Mouse (Mus musculus) embryonic facial prominence, embryonic 10.5 days (tissue): ENCODE data around the gene Rgs9. TPM values are rescaled to one million over a fixed set of nuclear protein-coding genes. Genes with fewer than 3 reads are reported as not detected.
"Not testable (repeated sequence)": the region's sequence is repeated elsewhere in the genome, so short reads cannot be mapped to it uniquely, and the experiment has no call there.

Experiments used
- DNase-seq: peaks from one replicate; pipeline ENCODE4 v3.0.0-alpha.2; 2017; ENCODE audit warnings: low spot score
- H3K27ac ChIP-seq: fragments of 300-500 bp; sonication (generic); replicated peaks from 2 replicates; pipeline ENCODE4 v1.5.1; 2016; ENCODE audit warnings: mild to moderate bottlenecking
- H3K27me3 ChIP-seq: fragments of 300-500 bp; sonication (generic); replicated peaks from 2 replicates; pipeline ENCODE4 v1.6.1; 2016; ENCODE audit warnings: low read depth, mild to moderate bottlenecking; ENCODE audit not compliant: poor library complexity, severe bottlenecking
- H3K36me3 ChIP-seq: fragments of 300-500 bp; sonication (generic); replicated peaks from 2 replicates; pipeline ENCODE4 v1.6.1; 2016; ENCODE audit warnings: mild to moderate bottlenecking, moderate library complexity
- H3K4me1 ChIP-seq: fragments of 300-500 bp; sonication (generic); 2 replicates; pipeline ENCODE4 v1.6.1; 2016
- H3K4me3 ChIP-seq: fragments of 300-500 bp; sonication (generic); 2 replicates; pipeline ENCODE4 v1.5.1; 2016; ENCODE audit warnings: mild to moderate bottlenecking, moderate library complexity
- H3K9me3 ChIP-seq: fragments of 300-500 bp; sonication (generic); 2 replicates; pipeline ENCODE4 v1.6.1; 2016; ENCODE audit warnings: mild to moderate bottlenecking
- WGBS: fragments of 180-500 bp; shearing (Covaris S2); methylation state at CpG from one replicate; pipeline ENCODE4 v1.1.7; 2016; 5-methylcytosine and 5-hydroxymethylcytosine counted together
- polyA plus RNA-seq: library from polyadenylated mRNA; unstranded; fragments of >200 nt; fragmentation: Nextera tagmentation; extraction: Ambion mirVana; gene quantifications from 2 replicates; pipeline ENCODE4 v1.2.1, GENCODE M21; 2016

Gene Rgs9
- polyA plus RNA-seq, 1 experiment from 2014 or later: 1.8 TPM

- H3K36me3 ChIP-seq, DNase-seq, H3K27ac ChIP-seq, H3K4me3 ChIP-seq, H3K9me3 ChIP-seq: not testable (repeated sequence)
- Histone ChIP-seq H3K4me1 (peaks cover 23% of the 10 kb centered on the region), H3K27me3 (peaks cover 14% of the 10 kb centered on the region)
- WGBS: 91% methylated on average over 9 of the region's 9 CpGs
Observed at GRCm38 (mm10) chr11:109289378-109289777, 8.6 kb downstream of the Rgs9 start.

DNA sequence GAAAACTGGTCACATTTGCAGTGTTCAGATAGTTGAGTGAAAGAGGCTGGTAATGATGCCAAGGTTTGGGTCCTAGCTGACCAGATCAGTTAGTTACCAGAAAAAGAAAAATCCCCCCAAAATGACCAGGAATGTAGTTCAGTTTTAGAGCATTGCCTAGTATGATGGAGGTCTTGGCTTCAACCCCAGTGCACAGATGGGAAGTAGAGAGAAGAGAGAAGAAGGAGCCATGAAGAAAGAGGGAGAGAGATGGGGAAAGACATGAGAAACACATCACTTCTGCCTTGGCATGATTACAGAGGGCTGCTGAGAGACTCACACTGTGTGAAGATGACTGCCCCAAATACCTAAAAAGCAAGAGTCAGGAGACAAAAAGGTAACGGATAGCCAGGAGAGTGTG is 13.1 kb downstream of the Rgs9 start:
- Histone ChIP-seq H3K27me3 (no peaks in the 10 kb centered on the region), H3K36me3 (no peaks in the 10 kb centered on the region), H3K9me3 (no peaks in the 10 kb centered on the region), H3K4me1 (peaks cover 10% of the 10 kb centered on the region; the same call in 1 of the 2 replicates), H3K4me3 (no peak overlapping the region), H3K27ac (no peak overlapping the region)
- WGBS: 80% methylated on average over 1 of the region's 1 CpGs
- DNase-seq: no peak

DNA sequence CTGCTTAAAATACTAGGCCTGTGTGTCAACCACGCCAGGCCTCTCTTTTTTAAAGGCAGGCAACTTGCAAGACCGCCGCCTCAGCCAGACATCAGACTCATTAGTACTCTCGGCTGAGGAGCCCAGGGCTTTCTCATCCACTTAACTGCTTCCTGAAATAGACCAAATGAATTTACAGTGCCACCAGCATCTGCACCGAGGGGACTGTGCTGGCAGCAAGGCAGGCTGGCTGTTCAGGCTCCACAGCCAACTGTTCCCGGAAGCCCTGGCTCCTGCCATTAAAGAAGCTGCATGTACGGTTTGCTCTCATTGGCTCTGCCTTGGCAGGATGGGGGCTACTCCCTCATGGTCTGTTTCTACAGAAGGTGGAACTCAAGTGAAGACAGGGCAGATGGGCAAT is 19.7 kb downstream of the Rgs9 start:
- DNase-seq: no peak
- H3K36me3 ChIP-seq: no peaks in the 10 kb centered on the region
- no peaks in the 10 kb centered on the region for H3K4me1 ChIP-seq
- no peak overlapping the region for H3K27ac ChIP-seq
- WGBS: 82% methylated on average over 7 of the region's 7 CpGs
- H3K27me3 ChIP-seq: no peaks in the 10 kb centered on the region
- no peaks in the 10 kb centered on the region for H3K9me3 ChIP-seq
- no peak overlapping the region for H3K4me3 ChIP-seq

GRCm38 (mm10) chr11:109271399-109271798 is 26.5 kb downstream of the Rgs9 start:
- H3K27me3 ChIP-seq: no peaks in the 10 kb centered on the region
- DNase-seq: no peak
- H3K4me3 ChIP-seq: no peak overlapping the region
- peaks cover 16% of the 10 kb centered on the region for H3K4me1 ChIP-seq
- no peak overlapping the region for H3K27ac ChIP-seq
- 90% methylated on average over 9 of the region's 9 CpGs for WGBS
- H3K36me3 ChIP-seq: no peaks in the 10 kb centered on the region
- H3K9me3 ChIP-seq: no peaks in the 10 kb centered on the region

GRCm38 (mm10) chr11:109270366-109270765 is 27.6 kb downstream of the Rgs9 start:
- H3K4me3 ChIP-seq: no peak overlapping the region
- no peaks in the 10 kb centered on the region for H3K27me3 ChIP-seq
- no peaks in the 10 kb centered on the region for H3K9me3 ChIP-seq
- WGBS: 83% methylated on average over 8 of the region's 8 CpGs
- peaks cover 18% of the 10 kb centered on the region for H3K4me1 ChIP-seq
- H3K36me3 ChIP-seq: no peaks in the 10 kb centered on the region
- DNase-seq: no peak
- 0 out of 2 replicates have a peak overlapping the region, but pooled peaks have one; percentile 10 for H3K27ac ChIP-seq

DNA sequence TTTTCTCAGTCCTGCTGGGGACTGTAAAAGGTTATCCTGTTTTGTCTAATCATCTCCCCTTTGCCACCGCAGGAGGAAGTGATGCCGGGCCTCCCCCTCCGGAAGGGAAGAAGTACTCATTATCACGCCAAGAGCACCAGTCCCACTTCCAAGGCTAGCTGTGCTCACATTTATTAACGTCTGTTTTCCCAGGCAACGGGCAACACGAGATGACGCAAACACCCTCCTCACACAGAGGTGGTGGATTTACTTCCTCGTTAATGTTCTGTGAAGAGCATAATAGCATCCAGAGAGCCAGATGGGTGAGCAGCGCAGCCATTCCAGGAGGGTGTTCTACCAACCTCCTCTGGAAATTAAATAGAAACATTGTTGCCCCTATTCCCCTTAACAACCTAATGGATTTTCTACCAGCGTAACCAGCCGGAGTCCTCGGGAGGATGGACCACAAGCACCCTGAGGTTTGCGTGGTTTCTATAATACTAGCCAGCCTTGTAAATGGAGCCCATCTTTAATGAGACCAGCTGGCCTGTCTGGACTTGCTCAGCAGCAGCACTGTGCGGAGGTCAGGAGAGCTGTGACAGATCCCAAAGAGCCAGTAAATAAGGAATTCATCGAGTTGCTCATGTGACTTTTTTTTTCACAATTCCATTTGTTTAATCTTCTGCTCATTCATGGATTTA is 28.1 kb downstream of the Rgs9 start:
- H3K4me1 ChIP-seq: peaks cover 18% of the 10 kb centered on the region
- no peaks in the 10 kb centered on the region for H3K9me3 ChIP-seq
- no peak overlapping the region for H3K4me3 ChIP-seq
- 74% methylated on average over 16 of the region's 16 CpGs for WGBS
- H3K36me3 ChIP-seq: no peaks in the 10 kb centered on the region
- H3K27me3 ChIP-seq: no peaks in the 10 kb centered on the region
- H3K27ac ChIP-seq: no peak overlapping the region; the same call in 1 of the 2 replicates
- DNase-seq: peak; percentile 21

DNA sequence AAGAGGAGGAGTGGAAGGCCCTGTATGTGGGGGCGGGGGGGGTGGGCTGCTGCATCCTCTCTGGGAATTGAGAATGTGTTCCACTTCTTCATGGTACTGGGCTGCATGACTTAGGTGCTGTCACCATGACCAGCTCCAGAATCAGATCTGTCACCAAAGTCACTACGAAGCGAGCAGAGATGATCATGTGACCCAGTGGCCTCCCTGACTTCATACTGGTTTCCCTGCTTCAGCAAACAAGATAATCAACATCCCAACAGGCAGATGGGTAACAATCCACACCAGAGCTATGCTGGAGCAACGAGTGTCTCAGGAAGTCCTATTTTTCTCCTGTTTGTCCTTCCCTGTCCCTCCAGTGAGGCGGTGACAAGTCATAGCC is 28.7 kb downstream of the Rgs9 start:
- no peak overlapping the region; the same call in 1 of the 2 replicates for H3K27ac ChIP-seq
- H3K36me3 ChIP-seq: no peaks in the 10 kb centered on the region
- no peaks in the 10 kb centered on the region for H3K9me3 ChIP-seq
- peaks cover 18% of the 10 kb centered on the region for H3K4me1 ChIP-seq
- DNase-seq: no peak
- no peaks in the 10 kb centered on the region for H3K27me3 ChIP-seq
- WGBS: 81% methylated on average over 5 of the region's 5 CpGs
- no peak overlapping the region for H3K4me3 ChIP-seq

- Histone ChIP-seq H3K4me3 (no peak overlapping the region), H3K9me3 (no peaks in the 10 kb centered on the region), H3K27me3 (no peaks in the 10 kb centered on the region), H3K36me3 (no peaks in the 10 kb centered on the region), H3K4me1 (peaks cover 18% of the 10 kb centered on the region), H3K27ac (no peak overlapping the region)
- no peak for DNase-seq
- 84% methylated on average over 12 of the region's 12 CpGs for WGBS
Observed at GRCm38 (mm10) chr11:109266161-109266910, 31.6 kb downstream of the Rgs9 start.

DNA sequence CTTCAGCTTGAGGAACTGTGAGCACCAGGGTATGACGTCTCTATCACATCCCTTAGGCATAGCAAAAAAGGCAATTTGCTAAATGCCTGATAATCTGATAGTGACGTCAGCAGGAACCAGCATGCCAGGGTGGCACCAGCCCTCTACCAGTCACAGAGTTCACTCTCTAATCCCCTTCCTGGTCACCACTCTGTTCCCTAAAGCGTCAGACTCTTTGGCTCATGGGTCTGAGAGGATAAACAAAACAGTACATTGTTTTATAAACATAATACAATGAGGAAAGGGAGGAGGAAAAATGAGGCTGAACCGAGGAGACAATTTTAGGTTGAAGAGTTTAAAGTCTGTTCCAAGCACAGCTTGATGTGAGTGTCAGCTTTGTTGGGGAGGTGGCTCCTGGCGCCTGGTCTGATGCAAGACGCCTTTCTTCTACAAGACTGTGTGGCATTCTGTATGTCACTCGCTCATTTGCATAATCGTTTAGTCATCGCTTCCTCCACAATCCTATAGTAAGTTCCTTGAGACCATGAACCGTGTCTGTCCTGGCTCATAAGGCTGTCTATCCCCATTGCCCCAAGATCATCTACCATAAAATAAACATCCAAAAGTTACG is 33.7 kb downstream of the Rgs9 start:
- 0 out of 2 replicates have a peak, but pooled peaks cover 3% of the 10 kb centered on the region for H3K9me3 ChIP-seq
- no peak for DNase-seq
- no peak overlapping the region for H3K27ac ChIP-seq
- H3K27me3 ChIP-seq: no peaks in the 10 kb centered on the region
- no peak overlapping the region for H3K4me3 ChIP-seq
- peaks cover 11% of the 10 kb centered on the region; the same call in 1 of the 2 replicates for H3K4me1 ChIP-seq
- 78% methylated on average over 11 of the region's 11 CpGs for WGBS
- no peaks in the 10 kb centered on the region for H3K36me3 ChIP-seq

GRCm38 (mm10) chr11:109260561-109260960 is 37.4 kb downstream of the Rgs9 start:
- no peak for DNase-seq
- 92% methylated on average over 7 of the region's 7 CpGs for WGBS
- H3K27me3 ChIP-seq: no peaks in the 10 kb centered on the region
- no peak overlapping the region for H3K4me3 ChIP-seq
- no peak overlapping the region for H3K27ac ChIP-seq
- H3K36me3 ChIP-seq: no peaks in the 10 kb centered on the region
- H3K4me1 ChIP-seq: no peaks in the 10 kb centered on the region
- 0 out of 2 replicates have a peak, but pooled peaks cover 3% of the 10 kb centered on the region for H3K9me3 ChIP-seq

GRCm38 (mm10) chr11:109258941-109259910 is 38.7 kb downstream of the Rgs9 start:
- Histone ChIP-seq H3K4me1 (0 out of 2 replicates have a peak, but pooled peaks cover 4% of the 10 kb centered on the region), H3K27ac (no peak overlapping the region), H3K27me3 (no peaks in the 10 kb centered on the region), H3K9me3 (0 out of 2 replicates have a peak, but pooled peaks cover 3% of the 10 kb centered on the region), H3K36me3 (no peaks in the 10 kb centered on the region), H3K4me3 (no peak overlapping the region)
- DNase-seq: no peak
- WGBS: 90% methylated on average over 32 of the region's 32 CpGs

- no peaks in the 10 kb centered on the region for H3K36me3 ChIP-seq
- no peak overlapping the region for H3K4me3 ChIP-seq
- 87% methylated on average over 2 of the region's 2 CpGs for WGBS
- 0 out of 2 replicates have a peak, but pooled peaks cover 7% of the 10 kb centered on the region for H3K4me1 ChIP-seq
- no peak for DNase-seq
- 0 out of 2 replicates have a peak, but pooled peaks cover 3% of the 10 kb centered on the region for H3K9me3 ChIP-seq
- no peaks in the 10 kb centered on the region for H3K27me3 ChIP-seq
- H3K27ac ChIP-seq: no peak overlapping the region
Observed at GRCm38 (mm10) chr11:109257824-109258223, 40.1 kb downstream of the Rgs9 start.
